Mouse (Mus musculus) heart, postnatal 0 days (tissue): ENCODE data around the gene Cdkal1. TPM values are rescaled to one million over a fixed set of nuclear protein-coding genes. Genes with fewer than 3 reads are reported as not detected.
A peak's percentile ranks its signal among the peaks of the same experiment; 100 is the strongest.

Source experiments
- ATAC-seq: fragments of 200-750 bp; cut with Nextera tagmentation; 2 replicates; pipeline ENCODE4 v1.8.0; 2017; ENCODE audit warnings: low read depth, moderate number of reproducible peaks, moderate library complexity; ENCODE audit not compliant: insufficient read depth
- DNase-seq: peaks from one replicate; pipeline ENCODE4 v3.0.0-alpha.2; 2016; ENCODE audit warnings: low spot score
- H3K27ac ChIP-seq: fragments of 300-500 bp; sonication (generic); 2 replicates; pipeline ENCODE4 v1.5.1; 2014; ENCODE audit warnings: low read depth, mild to moderate bottlenecking
- H3K27me3 ChIP-seq: fragments of 300-500 bp; sonication (generic); 2 replicates; pipeline ENCODE4 v1.6.1; 2014; ENCODE audit warnings: low read length, mixed read lengths; ENCODE audit not compliant: control insufficient read depth, insufficient read depth
- H3K36me3 ChIP-seq: fragments of 300-500 bp; sonication (generic); replicated peaks from 2 replicates; pipeline ENCODE4 v1.6.1; 2014; ENCODE audit warnings: low read length, mixed read lengths; ENCODE audit not compliant: control insufficient read depth, insufficient read depth
- H3K4me1 ChIP-seq: fragments of 300-500 bp; sonication (generic); 2 replicates; pipeline ENCODE4 v1.6.1; 2014; ENCODE audit warnings: antibody characterized with exemption; ENCODE audit not compliant: control insufficient read depth, insufficient read depth
- H3K4me2 ChIP-seq: fragments of 300-500 bp; sonication (generic); 2 replicates; pipeline ENCODE4 v1.6.1; 2014; ENCODE audit warnings: low read depth, mild to moderate bottlenecking, low read length, moderate library complexity
- H3K4me3 ChIP-seq: fragments of 300-500 bp; sonication (generic); 2 replicates; pipeline ENCODE4 v1.5.1; 2014; ENCODE audit warnings: low read depth, low read length
- H3K9ac ChIP-seq: fragments of 300-500 bp; sonication (generic); replicated peaks from 2 replicates; pipeline ENCODE4 v1.6.1; 2014; ENCODE audit warnings: low read depth, low read length, mixed read lengths
- H3K9me3 ChIP-seq: fragments of 300-500 bp; sonication (generic); replicated peaks from 2 replicates; pipeline ENCODE4 v1.6.1; 2016; ENCODE audit warnings: low read length; ENCODE audit not compliant: control insufficient read depth
- CTCF ChIP-seq: IDR thresholded peaks from 2 replicates; pipeline ENCODE4 v1.5.1; 2016; ENCODE audit warnings: antibody characterized with exemption, control low read depth, low read depth
- EP300 ChIP-seq: IDR thresholded peaks from 2 replicates; pipeline ENCODE4 v1.6.1; 2016; ENCODE audit warnings: antibody characterized with exemption, low read depth
- WGBS: fragments of 180-500 bp; shearing (Covaris S2); extraction: QIAGEN DNeasy Blood & Tissue Kit; methylation state at CpG from one replicate; pipeline ENCODE4 v1.1.7; 2014; 5-methylcytosine and 5-hydroxymethylcytosine counted together
- polyA plus RNA-seq: library from polyadenylated mRNA; unstranded; fragments of >200 nt; fragmentation: Nextera tagmentation; extraction: Ambion mirVana; gene quantifications from 2 replicates; pipeline ENCODE4 v1.2.1, GENCODE M21; 2015
- total RNA-seq: library from RNA; depleted of rRNA; stranded (reverse); fragments of >200 nt; gene quantifications from 2 replicates; pipeline ENCODE4 v1.2.3, GENCODE M21; 2014; ENCODE audit warnings: low replicate concordance

The Cdkal1 gene
- total and polyA plus RNA-seq, 2 experiments from 2014 or later = 9.6 to 17.6 TPM

- ATAC-seq (peak; percentile 41; the same call in 1 of the 2 replicates), DNase-seq (peak; percentile 23)
- no peak overlapping the region for H3K4me3 ChIP-seq
- no peaks in the 10 kb centered on the region for H3K4me1 ChIP-seq
- WGBS = 41% methylated on average over 3 of the region's 3 CpGs
- H3K27me3 ChIP-seq = no peaks in the 10 kb centered on the region
- H3K4me2 ChIP-seq = no peak overlapping the region
- TF ChIP-seq CTCF (no peak), EP300 (no peak)
- no peaks in the 10 kb centered on the region for H3K9me3 ChIP-seq
- H3K9ac ChIP-seq = no peak overlapping the region
- no peaks in the 10 kb centered on the region for H3K36me3 ChIP-seq
- no peak overlapping the region for H3K27ac ChIP-seq
Observed at GRCm38 (mm10) chr13:29388918-29389317, 466.6 kb downstream of the Cdkal1 start.

GRCm38 (mm10) chr13:29377572-29377971 is 477.9 kb downstream of the Cdkal1 start:
- TF ChIP-seq EP300 (peak; percentile 31; the same call in 1 of the 2 replicates), CTCF (no peak)
- ATAC-seq (peak; percentile 96), DNase-seq (peak; percentile 73)
- Histone ChIP-seq H3K9me3 (no peaks in the 10 kb centered on the region), H3K4me1 (peaks cover 3% of the 10 kb centered on the region; the same call in 1 of the 2 replicates), H3K9ac (no peak overlapping the region), H3K27me3 (no peaks in the 10 kb centered on the region), H3K36me3 (no peaks in the 10 kb centered on the region), H3K4me3 (no peak overlapping the region), H3K27ac (peak overlapping the region; percentile 39), H3K4me2 (no peak overlapping the region)
- WGBS = 26% methylated on average over 2 of the region's 2 CpGs

- peak; percentile 58 for DNase-seq
Observed at GRCm38 (mm10) chr13:29371916-29372315, 483.6 kb downstream of the Cdkal1 start.

GRCm38 (mm10) chr13:29371466-29371771 is 484.1 kb downstream of the Cdkal1 start:
- H3K36me3 ChIP-seq = no peaks in the 10 kb centered on the region
- peaks cover 9% of the 10 kb centered on the region for H3K4me1 ChIP-seq
- no peaks in the 10 kb centered on the region for H3K27me3 ChIP-seq
- no peak overlapping the region for H3K4me3 ChIP-seq
- no peak overlapping the region for H3K4me2 ChIP-seq
- DNase-seq (no peak), ATAC-seq (no peak)
- 68% methylated on average over 4 of the region's 4 CpGs for WGBS
- no peaks in the 10 kb centered on the region for H3K9me3 ChIP-seq
- H3K27ac ChIP-seq = no peak overlapping the region
- TF ChIP-seq EP300 = no peak
- TF ChIP-seq CTCF = no peak
- no peak overlapping the region for H3K9ac ChIP-seq

More at GRCm38 (mm10) chr13:29371916-29372315, 483.6 kb downstream of the Cdkal1 start:
- ATAC-seq = peak; percentile 47
- no peak overlapping the region for H3K4me2 ChIP-seq
- WGBS = 8% methylated on average over 3 of the region's 3 CpGs
- H3K4me3 ChIP-seq = no peak overlapping the region
- no peaks in the 10 kb centered on the region for H3K9me3 ChIP-seq
- H3K27ac ChIP-seq = peak overlapping the region; percentile 71
- peaks cover 9% of the 10 kb centered on the region for H3K4me1 ChIP-seq
- TF ChIP-seq CTCF = no peak
- no peak for TF ChIP-seq EP300
- no peaks in the 10 kb centered on the region for H3K36me3 ChIP-seq
- no peaks in the 10 kb centered on the region for H3K27me3 ChIP-seq
- no peak overlapping the region for H3K9ac ChIP-seq

- Histone ChIP-seq H3K27ac (0 out of 2 replicates have a peak overlapping the region, but pooled peaks have one; percentile 11), H3K27me3 (no peaks in the 10 kb centered on the region)
Observed at GRCm38 (mm10) chr13:29370731-29371465, 484.6 kb downstream of the Cdkal1 start.

GRCm38 (mm10) chr13:29368806-29369205 is 486.7 kb downstream of the Cdkal1 start:
- DNase-seq (no peak), ATAC-seq (no peak)
- no peaks in the 10 kb centered on the region for H3K36me3 ChIP-seq

More at GRCm38 (mm10) chr13:29370731-29371465, 484.6 kb downstream of the Cdkal1 start:
- H3K4me2 ChIP-seq = no peak overlapping the region
- DNase-seq (no peak), ATAC-seq (no peak)
- H3K4me1 ChIP-seq = peaks cover 9% of the 10 kb centered on the region
- no peaks in the 10 kb centered on the region for H3K36me3 ChIP-seq
- no peaks in the 10 kb centered on the region for H3K9me3 ChIP-seq
- 38% methylated on average over 5 of the region's 5 CpGs for WGBS
- TF ChIP-seq CTCF (no peak), EP300 (no peak)
- H3K9ac ChIP-seq = no peak overlapping the region; the same call in 1 of the 2 replicates
- H3K4me3 ChIP-seq = no peak overlapping the region

More at GRCm38 (mm10) chr13:29368806-29369205, 486.7 kb downstream of the Cdkal1 start:
- peaks cover 9% of the 10 kb centered on the region for H3K4me1 ChIP-seq
- H3K27me3 ChIP-seq = no peaks in the 10 kb centered on the region
- 50% methylated on average over 6 of the region's 6 CpGs for WGBS
- H3K9ac ChIP-seq = no peak overlapping the region
- no peak overlapping the region for H3K27ac ChIP-seq
- no peak overlapping the region for H3K4me3 ChIP-seq
- TF ChIP-seq CTCF (no peak), EP300 (no peak)
- H3K9me3 ChIP-seq = no peaks in the 10 kb centered on the region
- H3K4me2 ChIP-seq = no peak overlapping the region
